Mouse (Mus musculus): ENCODE measurements around the gene Fam84b. TPM values are rescaled to one million over a fixed set of nuclear protein-coding genes. Genes with fewer than 3 reads are reported as not detected.

The Fam84b gene
- polyA plus RNA-seq, 3 experiments from 2014 or later, result 1.3 to 2.7 (median 1.7) TPM

- ATAC-seq, result peak; percentile 50
These were observed 21.0 kb downstream of the Fam84b start for GRCm38 (mm10) chr15:60832586-60832985.

- ATAC-seq, result no peak
These were observed 27.4 kb downstream of the Fam84b start for GRCm38 (mm10) chr15:60826226-60826625.

- ATAC-seq, result peak; percentile 78
These were observed 28.8 kb downstream of the Fam84b start for GRCm38 (mm10) chr15:60824751-60825227.

- ATAC-seq, result peak; percentile 16
These were observed 29.5 kb downstream of the Fam84b start for GRCm38 (mm10) chr15:60823870-60824709.

GRCm38 (mm10) chr15:60823620-60823869 lies 30.0 kb downstream of the Fam84b start:
- no peak for ATAC-seq

GRCm38 (mm10) chr15:60822803-60823619 lies 30.6 kb downstream of the Fam84b start:
- ATAC-seq, result peak; percentile 32

GRCm38 (mm10) chr15:60822101-60822802 lies 31.3 kb downstream of the Fam84b start:
- no peak for ATAC-seq

- no peak for ATAC-seq
These were observed 35.1 kb downstream of the Fam84b start for GRCm38 (mm10) chr15:60818500-60818899.

- ATAC-seq, result no peak
These were observed 37.1 kb downstream of the Fam84b start for GRCm38 (mm10) chr15:60816478-60816877.

GRCm38 (mm10) chr15:60814542-60814941 lies 39.0 kb downstream of the Fam84b start:
- ATAC-seq, result no peak

GRCm38 (mm10) chr15:60793041-60793673 lies 60.4 kb downstream of the Fam84b start:
- ATAC-seq, result no peak

GRCm38 (mm10) chr15:60789084-60789483 lies 64.5 kb downstream of the Fam84b start:
- ATAC-seq, result no peak

- no peak for ATAC-seq
These were observed 69.8 kb downstream of the Fam84b start for GRCm38 (mm10) chr15:60783761-60784160.

- ATAC-seq, result no peak
These were observed 74.0 kb downstream of the Fam84b start for GRCm38 (mm10) chr15:60779531-60779973.

- ATAC-seq, result no peak
These were observed 74.5 kb downstream of the Fam84b start for GRCm38 (mm10) chr15:60779063-60779462.

Other genes with a start within 250 kb of the Fam84b start
- gene A1bg, start 69.2 kb upstream of the Fam84b start, polyA plus RNA-seq (2017; shearing (Covaris generic)), result not detected